Mouse (Mus musculus) heart, postnatal 36 days (tissue): ENCODE results near the gene Ank. TPM values are rescaled to one million over a fixed set of nuclear protein-coding genes. Genes with fewer than 3 reads are reported as not detected.
A peak's percentile ranks its signal among the peaks of the same experiment; 100 is the strongest.

ENCODE experiments used
- DNase-seq, 2 experiments: peaks; one replicate each; pipeline ENCODE4 v3.0.0; 2021 to 2022
- intact Hi-C: fragments of 180-260 bp; cut with DNase I; formaldehyde crosslinking; loops from one replicate; pipeline ENCODE4 v1.15.1; 2025
- microRNA-seq, 2 experiments: library from miRNA; unstranded; fragments of <30 nt; microRNA quantifications; one replicate each; pipeline ENCODE4 v1.2.0; 2021; ENCODE audit warnings: borderline number of aligned reads in 2 of 2
- total RNA-seq, 2 experiments: library from RNA; stranded (reverse); gene quantifications; 2 replicates each; pipeline ENCODE4 v1.2.3; 2021

Ank gene
- total RNA-seq, 2 experiments from 2014 or later, result 188 to 201 TPM

- intact Hi-C loops, result loop anchor here (10.0 kb wide), 2 partner anchors 155 to 405 kb away; partner anchors contain the start of genes Ank and Trio
- no peak for DNase-seq
Measured at GRCm38 (mm10) chr15:27619683-27620082, 153.2 kb downstream of the Ank start.

DNA sequence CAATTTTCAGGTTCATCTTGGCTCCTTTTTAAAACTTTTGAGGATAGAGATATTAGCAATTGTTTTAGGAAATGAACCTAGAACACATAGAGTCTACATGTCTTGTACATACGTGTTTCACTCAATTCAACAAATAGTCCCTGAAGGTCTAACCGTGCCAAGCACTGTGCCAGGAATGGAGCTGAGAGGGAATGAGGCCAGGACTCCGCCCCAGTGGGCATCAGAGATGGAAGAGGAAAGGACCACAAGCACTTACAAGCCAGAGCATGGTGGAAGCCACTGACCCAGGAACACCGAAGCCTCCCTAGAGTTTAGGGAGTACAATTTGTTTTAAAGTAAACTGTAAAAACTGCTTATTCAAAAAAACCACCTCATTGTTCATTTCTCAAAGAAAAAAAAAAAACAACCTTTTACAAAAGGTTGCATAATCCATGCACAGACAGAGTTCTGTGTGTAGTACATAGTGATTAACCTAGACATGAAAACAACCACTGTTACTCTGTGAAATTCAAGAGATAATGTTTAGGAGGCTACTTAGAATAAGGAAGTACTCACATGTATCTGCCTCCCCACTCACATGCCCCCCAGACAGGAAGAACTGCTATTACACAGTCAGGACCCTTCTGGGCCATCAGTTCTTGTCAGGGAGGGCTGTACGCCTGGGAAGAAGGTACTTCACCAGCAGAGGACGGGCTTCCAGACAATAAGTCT, 154.2 kb downstream of the Ank start:
- DNase-seq, result no peak
- intact Hi-C loops, result loop anchor here (10.0 kb wide), 1 partner anchor 404 kb away; the partner anchor contains the start of gene Trio

DNA sequence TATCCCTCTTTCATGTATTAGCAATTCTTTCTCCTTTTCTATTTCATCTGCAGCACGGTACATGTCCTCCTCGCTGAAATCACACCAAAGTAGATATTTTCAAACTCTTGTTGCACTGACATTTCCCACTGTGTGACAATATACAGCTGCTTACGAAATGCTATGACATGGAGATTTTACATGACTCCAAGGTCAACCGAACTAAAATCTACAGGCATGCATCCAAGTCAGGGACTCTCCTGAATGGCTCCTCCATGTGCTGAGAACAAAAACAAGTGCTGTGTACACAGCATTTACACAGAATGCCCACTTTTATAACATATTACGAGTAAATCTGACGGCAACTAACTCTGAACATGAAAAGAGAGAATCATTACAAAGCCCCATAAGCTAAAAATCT, 156.8 kb downstream of the Ank start:
- intact Hi-C loops, result loop anchor here (10.0 kb wide), 1 partner anchor 402 kb away; the partner anchor contains the start of gene Trio
- no peak for DNase-seq

DNA sequence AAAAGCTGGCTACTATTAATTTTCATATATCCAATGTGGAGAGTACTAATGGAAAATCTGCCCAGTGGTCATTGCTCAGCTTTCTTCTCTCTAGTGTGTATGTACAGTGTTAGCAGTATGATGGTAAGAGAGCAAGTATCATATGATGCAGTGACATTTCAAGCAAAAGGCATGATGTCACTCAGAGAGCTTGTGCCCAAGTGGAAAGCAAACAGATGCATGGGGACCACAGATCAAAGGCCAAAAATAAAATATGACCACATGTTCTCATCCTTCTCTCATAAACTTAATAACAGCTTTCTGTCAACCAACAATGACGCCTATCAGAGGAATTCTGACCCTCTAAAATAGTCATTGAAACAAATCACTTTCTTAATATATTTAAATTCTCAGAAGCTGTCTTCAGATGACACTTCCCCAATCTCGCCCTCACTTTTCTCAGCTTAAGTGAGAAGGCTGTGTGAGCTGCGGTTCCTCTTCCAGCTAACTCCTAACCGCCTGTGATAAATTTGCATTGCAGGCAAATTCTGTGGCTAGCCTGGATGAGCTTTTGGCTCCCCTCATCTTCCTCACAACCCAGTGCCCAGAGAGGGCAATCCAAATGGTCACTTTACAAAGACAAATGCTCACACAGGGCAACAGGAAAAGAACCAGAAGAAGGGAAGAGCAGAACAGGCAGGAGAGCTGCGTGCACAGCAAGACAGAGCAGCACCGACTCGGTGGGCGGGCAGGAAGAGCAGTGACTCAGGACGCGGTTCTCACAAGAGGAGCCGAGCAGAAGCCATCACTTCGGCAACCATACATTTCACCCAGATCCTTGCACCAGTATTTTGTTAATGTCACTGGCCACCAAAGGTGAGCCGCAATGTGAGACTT, 158.8 kb downstream of the Ank start:
- intact Hi-C loops, result loop anchor here (10.0 kb wide), 1 partner anchor 400 kb away; the partner anchor contains the start of gene Trio
- no peak for DNase-seq

- no peak for DNase-seq
- intact Hi-C loops, result loop anchor here (10.0 kb wide), 1 partner anchor 399 kb away; the partner anchor contains the start of gene Trio
Measured at GRCm38 (mm10) chr15:27625890-27626255, 159.4 kb downstream of the Ank start.

- intact Hi-C loops, result loop anchor here (10.0 kb wide), 1 partner anchor 398 kb away; the partner anchor contains the start of gene Trio
- DNase-seq, result no peak
Measured at GRCm38 (mm10) chr15:27626314-27626713, 159.8 kb downstream of the Ank start.

DNA sequence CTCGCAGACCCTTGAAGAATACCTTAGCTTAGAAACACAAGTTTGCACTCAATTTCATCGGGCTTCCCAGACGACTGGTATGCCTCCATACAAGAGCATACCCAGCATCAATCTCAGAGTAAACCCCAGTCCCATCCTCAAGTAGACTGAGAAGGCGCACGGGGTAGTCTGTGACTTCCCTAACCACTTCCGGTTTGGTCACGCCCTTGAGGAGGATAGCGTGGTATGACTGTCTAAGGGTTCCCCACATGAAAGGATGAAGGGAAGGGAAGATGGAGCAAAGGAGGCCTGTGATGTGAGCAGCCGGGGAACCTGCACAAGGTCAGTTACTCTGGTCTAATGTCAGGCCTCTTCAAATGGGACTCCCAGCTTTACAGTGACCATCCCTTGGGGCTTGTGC, 161.3 kb downstream of the Ank start:
- no peak for DNase-seq
- intact Hi-C loops, result loop anchor here (10.0 kb wide), 1 partner anchor 397 kb away; the partner anchor contains the start of gene Trio

- intact Hi-C loops, result loop anchor here (10.0 kb wide), 1 partner anchor 396 kb away; the partner anchor contains the start of gene Trio
- no peak for DNase-seq
Measured at GRCm38 (mm10) chr15:27629046-27629445, 162.6 kb downstream of the Ank start.

DNA sequence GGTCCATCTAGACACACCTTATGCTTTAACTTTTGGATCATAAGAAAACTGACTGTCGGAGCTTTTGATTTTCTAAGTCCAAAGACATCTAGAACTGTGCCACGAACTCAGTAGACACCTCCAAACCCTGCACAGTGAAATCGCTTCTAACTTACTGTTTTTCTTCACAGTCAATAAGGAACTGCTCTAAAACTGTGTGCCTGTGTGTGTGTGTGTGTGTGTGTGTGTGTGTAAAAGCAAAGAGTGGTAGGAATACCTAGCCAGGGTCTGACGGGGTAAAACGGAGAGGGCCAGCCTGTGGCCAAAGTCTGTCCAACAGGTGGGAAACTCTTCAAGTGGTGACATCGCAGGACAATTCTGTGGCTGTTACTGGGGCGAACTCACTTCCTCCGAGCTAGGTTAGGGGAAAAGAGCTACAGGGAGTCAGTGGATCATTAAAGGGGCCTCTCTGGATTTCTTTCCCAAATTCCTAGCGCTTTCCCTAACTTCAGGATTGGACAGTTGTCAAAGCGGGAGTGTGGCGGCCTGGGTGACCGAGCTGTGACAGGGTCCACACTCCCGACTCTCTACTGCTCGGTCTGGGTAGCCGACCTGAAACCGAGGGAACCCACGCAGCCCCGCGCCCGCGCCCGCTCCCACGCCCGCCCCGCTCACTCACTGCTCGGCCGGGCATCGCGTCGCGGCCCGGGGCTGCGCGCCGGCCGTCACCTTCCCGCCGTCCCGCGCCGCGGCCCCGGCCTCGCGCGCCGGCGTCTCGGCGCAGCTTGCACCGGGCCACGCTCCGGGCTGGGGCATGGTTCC, 163.5 kb downstream of the Ank start:
- DNase-seq, result peak in 1 of 2 experiments; percentile 21
- intact Hi-C loops, result loop anchor here (5.0 to 10.0 kb wide), 2 partner anchors 163 to 395 kb away; partner anchors contain the start of genes Ank and Trio

DNA sequence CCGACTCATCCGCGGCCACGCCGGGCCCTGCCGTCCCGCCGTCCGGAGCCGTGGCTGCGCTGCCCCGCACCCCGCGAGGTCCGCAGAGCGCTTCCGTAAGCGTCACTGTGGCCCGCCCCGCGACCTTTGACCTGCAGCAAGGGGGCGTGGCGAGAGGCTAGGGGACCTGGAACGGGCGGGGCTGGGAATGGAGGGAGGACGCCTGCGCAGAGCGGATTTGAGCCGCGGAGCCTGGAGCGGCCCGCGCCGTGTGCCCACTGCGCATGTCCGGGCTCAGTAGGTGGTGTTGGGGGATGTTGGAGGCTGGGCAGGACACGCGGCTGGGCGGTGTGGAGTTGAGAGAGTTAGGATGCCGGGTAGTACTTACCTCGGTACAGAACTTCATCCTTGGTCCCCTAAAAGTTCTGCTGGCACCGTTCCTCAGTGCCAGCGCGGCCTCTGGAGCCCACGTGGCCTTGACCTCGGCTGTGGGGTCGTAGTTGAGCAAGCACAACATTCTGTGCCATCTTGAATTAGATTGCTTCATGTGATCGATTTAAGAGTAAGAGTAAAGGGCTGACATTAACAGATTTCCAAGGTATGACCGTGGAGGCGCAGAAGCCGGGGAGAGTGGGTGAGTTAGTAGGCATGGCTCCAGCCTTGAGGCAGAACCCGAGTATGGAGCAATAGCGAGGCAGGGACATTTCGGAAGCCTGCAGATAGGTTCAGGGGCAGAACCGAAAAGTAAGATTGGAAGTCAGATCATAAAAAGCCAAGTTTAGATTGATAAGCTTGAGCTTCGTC, 164.3 kb downstream of the Ank start, which contains the start of gene Otulin:
Otulin (minus strand) TSS at position 93 of the 783 bp plus-strand sequence.
- DNase-seq, result peak; percentile 99 to 100
- intact Hi-C loops, result loop anchor here (5.0 kb wide), 1 partner anchor 163 kb away; the partner anchor contains the start of gene Ank

GRCm38 (mm10) chr15:27633941-27634900, 167.7 kb downstream of the Ank start:
- DNase-seq, result no peak
- intact Hi-C loops, result loop anchor here (5.0 kb wide), 1 partner anchor 167 kb away; the partner anchor contains the start of gene Ank

DNA sequence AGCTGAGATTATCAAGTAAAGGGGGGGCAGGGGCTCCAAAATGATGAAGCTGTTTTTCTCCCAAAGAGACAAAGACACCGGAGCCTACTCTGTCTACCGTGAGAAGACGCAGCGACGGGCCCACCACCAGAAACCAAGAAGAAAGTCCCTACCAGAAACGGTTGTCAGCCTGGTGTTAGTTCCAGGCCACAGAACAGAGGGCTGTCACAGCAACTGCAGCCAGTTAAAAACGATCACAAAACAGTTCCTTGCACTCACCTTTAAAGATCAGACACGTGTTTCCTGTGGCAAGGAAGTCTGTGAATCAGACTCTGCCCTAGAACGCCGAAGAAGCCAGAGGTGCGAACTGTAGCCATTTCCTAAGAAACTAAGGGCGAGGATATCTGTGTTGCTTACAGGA, 174.7 kb downstream of the Ank start:
- intact Hi-C loops, result no loop called here
- DNase-seq, result no peak

DNA sequence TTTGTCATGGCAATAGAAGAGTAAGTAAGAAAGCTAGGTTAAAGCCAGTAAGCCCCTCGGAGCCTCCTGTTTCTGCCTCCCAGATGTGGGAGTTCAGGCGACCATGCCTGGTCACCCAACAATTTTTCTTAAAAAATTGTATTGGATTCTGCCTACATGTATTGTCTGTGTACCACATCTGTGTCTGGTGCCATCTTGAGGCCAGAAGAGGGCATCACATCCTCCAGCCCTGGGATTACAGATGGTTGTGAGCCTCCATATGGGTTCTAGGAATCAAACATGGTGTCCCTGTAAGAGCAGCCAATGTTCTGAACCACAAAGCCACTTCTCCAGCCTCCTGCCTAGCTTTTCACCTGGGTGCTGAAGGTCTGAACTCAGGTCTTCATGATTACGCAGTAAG, 176.4 kb downstream of the Ank start:
- peak; percentile 44 to 58 for DNase-seq
- intact Hi-C loops, result loop anchor here (2.0 kb wide), 1 partner anchor 326 kb away; no protein-coding TSS in a partner anchor

Small RNA genes within 50 kb of the gene (microRNA-seq; reads per million reads assigned to microRNA genes)
- gene Mir7117, result 0 to 2.2 reads per million in 2 experiments

Other genes with a start within 250 kb of the Ank start
- gene Otulin, start 164.0 kb downstream of the Ank start, total RNA-seq, result 10 to 100 TPM; 30.4 to 31.0 TPM
- 1 to 10 TPM; 2.3 to 4.1 TPM for gene Otulinl, start 214.9 kb downstream of the Ank start, total RNA-seq